Mouse (Mus musculus) neural tube, embryonic 14.5 days (tissue): ENCODE results near the gene Haghl. TPM values are rescaled to one million over a fixed set of nuclear protein-coding genes. Genes with fewer than 3 reads are reported as not detected.

ENCODE experiments used
- ATAC-seq: fragments of 200-750 bp; cut with Nextera tagmentation; 2 replicates; pipeline ENCODE4 v1.8.0; 2017; ENCODE audit warnings: low read depth, mild to moderate bottlenecking, moderate TSS enrichment, moderate library complexity
- H3K27ac ChIP-seq: fragments of 300-500 bp; sonication (generic); 2 replicates; pipeline ENCODE4 v1.5.1; 2014; ENCODE audit warnings: low read depth, mild to moderate bottlenecking, control low read depth, low read length, moderate library complexity, mixed read lengths
- H3K27me3 ChIP-seq: fragments of 300-500 bp; sonication (generic); 2 replicates; pipeline ENCODE4 v1.6.1; 2014; ENCODE audit warnings: low read length; ENCODE audit not compliant: control insufficient read depth, insufficient read depth
- H3K36me3 ChIP-seq: fragments of 300-500 bp; sonication (generic); 2 replicates; pipeline ENCODE4 v1.6.1; 2014; ENCODE audit warnings: low read length, mixed read lengths; ENCODE audit not compliant: control insufficient read depth, insufficient read depth
- H3K4me1 ChIP-seq: fragments of 300-500 bp; sonication (generic); 2 replicates; pipeline ENCODE4 v1.6.1; 2014; ENCODE audit warnings: low read length; ENCODE audit not compliant: control insufficient read depth, insufficient read depth
- H3K4me2 ChIP-seq: fragments of 300-500 bp; sonication (generic); 2 replicates; pipeline ENCODE4 v1.6.1; 2014; ENCODE audit warnings: mild to moderate bottlenecking, low read depth, low read length, control low read depth
- H3K4me3 ChIP-seq: fragments of 300-500 bp; sonication (generic); 2 replicates; pipeline ENCODE4 v1.5.1; 2014; ENCODE audit warnings: low read depth, low read length, control low read depth, mixed read lengths
- H3K9ac ChIP-seq: fragments of 300-500 bp; sonication (generic); replicated peaks from 2 replicates; pipeline ENCODE4 v1.6.1; 2014; ENCODE audit warnings: low read depth, mild to moderate bottlenecking, control low read depth, low read length, mixed read lengths
- H3K9me3 ChIP-seq: fragments of 300-500 bp; sonication (generic); 2 replicates; pipeline ENCODE4 v1.6.1; 2016; ENCODE audit warnings: low read length; ENCODE audit not compliant: control insufficient read depth
- WGBS: fragments of 180-500 bp; shearing (Covaris S2); extraction: QIAGEN DNeasy Blood & Tissue Kit; methylation state at CpG from one replicate; pipeline ENCODE4 v1.1.7; 2014; 5-methylcytosine and 5-hydroxymethylcytosine counted together
- polyA plus RNA-seq: library from polyadenylated mRNA; unstranded; fragments of >200 nt; fragmentation: Nextera tagmentation; extraction: Ambion mirVana; gene quantifications from 2 replicates; pipeline ENCODE4 v1.2.1, GENCODE M21; 2014

The Haghl gene
- 140 and 181 TPM in 2 replicates for polyA plus RNA-seq

- peaks cover 20% of the 10 kb centered on the region for H3K36me3 ChIP-seq
- WGBS = under 1% methylated on average over 23 of the region's 23 CpGs
These were observed at the start of gene Haghl for GRCm38 (mm10) chr17:25785281-25785745. TSS of gene Haghl (minus strand) at chr17:25785673.

GRCm38 (mm10) chr17:25834595-25835222 is 49.2 kb upstream of the Haghl start:
- Histone ChIP-seq H3K4me3 (peak overlapping the region; percentile 82; the same call in 1 of the 2 replicates), H3K27me3 (no peaks in the 10 kb centered on the region), H3K36me3 (peaks cover 20% of the 10 kb centered on the region), H3K9ac (peak overlapping the region; percentile 76), H3K4me2 (peak overlapping the region; percentile 90), H3K4me1 (peaks cover 64% of the 10 kb centered on the region), H3K9me3 (no peaks in the 10 kb centered on the region), H3K27ac (no peak overlapping the region)
- WGBS = 93% methylated on average over 12 of the region's 12 CpGs
- no peak for ATAC-seq

More at GRCm38 (mm10) chr17:25785281-25785745, at the start of gene Haghl:
- Histone ChIP-seq H3K9ac (peak within 1 kb of the TSS; percentile 78), H3K4me3 (peak within 1 kb of the TSS; percentile 77), H3K9me3 (no peaks in the 10 kb centered on the region), H3K4me2 (peak within 1 kb of the TSS; percentile 88), H3K27ac (peak within 1 kb of the TSS; percentile 85), H3K4me1 (peaks cover 14% of the 10 kb centered on the region), H3K27me3 (no peaks in the 10 kb centered on the region)
- ATAC-seq = peak; percentile 81

GRCm38 (mm10) chr17:25833961-25834594 is 48.6 kb upstream of the Haghl start:
- no peak for ATAC-seq
- 59% methylated on average over 6 of the region's 6 CpGs for WGBS

GRCm38 (mm10) chr17:25833291-25833663 is 47.8 kb upstream of the Haghl start, which contains the start of gene Stub1:
TSS of gene Stub1 (minus strand) at chr17:25833404.
- ATAC-seq = peak; percentile 57
- H3K27ac ChIP-seq = peak within 1 kb of the TSS; percentile 93
- H3K27me3 ChIP-seq = no peaks in the 10 kb centered on the region
- under 1% methylated on average over 24 of the region's 24 CpGs for WGBS
- H3K4me2 ChIP-seq = peak within 1 kb of the TSS; percentile 90
- H3K9me3 ChIP-seq = no peaks in the 10 kb centered on the region
- peaks cover 71% of the 10 kb centered on the region for H3K4me1 ChIP-seq
- H3K9ac ChIP-seq = peak within 1 kb of the TSS; percentile 76
- H3K4me3 ChIP-seq = peak within 1 kb of the TSS; percentile 82
- H3K36me3 ChIP-seq = peaks cover 16% of the 10 kb centered on the region

More at GRCm38 (mm10) chr17:25833961-25834594, 48.6 kb upstream of the Haghl start:
- Histone ChIP-seq H3K9me3 (no peaks in the 10 kb centered on the region), H3K27me3 (no peaks in the 10 kb centered on the region), H3K36me3 (peaks cover 16% of the 10 kb centered on the region), H3K4me3 (peak overlapping the region; percentile 82), H3K9ac (peak overlapping the region; percentile 76), H3K27ac (peak overlapping the region; percentile 93; the same call in 1 of the 2 replicates), H3K4me2 (peak overlapping the region; percentile 90), H3K4me1 (peaks cover 69% of the 10 kb centered on the region)

- peak overlapping the region; percentile 82 for H3K4me3 ChIP-seq
- H3K4me1 ChIP-seq = peaks cover 77% of the 10 kb centered on the region
- H3K27ac ChIP-seq = peak overlapping the region; percentile 93
- under 1% methylated on average over 67 of the region's 77 CpGs for WGBS
- peak overlapping the region; percentile 90 for H3K4me2 ChIP-seq
- H3K36me3 ChIP-seq = peaks cover 17% of the 10 kb centered on the region
- peak; percentile 90 for ATAC-seq
- no peaks in the 10 kb centered on the region for H3K27me3 ChIP-seq
- peak overlapping the region; percentile 76 for H3K9ac ChIP-seq
- H3K9me3 ChIP-seq = no peaks in the 10 kb centered on the region
These were observed 47.2 kb upstream of the Haghl start for GRCm38 (mm10) chr17:25832436-25833290.

GRCm38 (mm10) chr17:25831451-25832281 is 46.2 kb upstream of the Haghl start:
- H3K9me3 ChIP-seq = no peaks in the 10 kb centered on the region
- ATAC-seq = no peak
- peaks cover 20% of the 10 kb centered on the region for H3K36me3 ChIP-seq
- peak overlapping the region; percentile 82 for H3K4me3 ChIP-seq
- no peaks in the 10 kb centered on the region for H3K27me3 ChIP-seq
- H3K4me2 ChIP-seq = peak overlapping the region; percentile 90
- WGBS = 66% methylated on average over 21 of the region's 21 CpGs
- peak overlapping the region; percentile 76 for H3K9ac ChIP-seq
- peaks cover 71% of the 10 kb centered on the region for H3K4me1 ChIP-seq
- H3K27ac ChIP-seq = no peak overlapping the region

GRCm38 (mm10) chr17:25830806-25831431 is 45.4 kb upstream of the Haghl start:
- 89% methylated on average over 14 of the region's 14 CpGs for WGBS
- Histone ChIP-seq H3K9ac (no peak overlapping the region), H3K27me3 (no peaks in the 10 kb centered on the region), H3K27ac (no peak overlapping the region), H3K36me3 (peaks cover 20% of the 10 kb centered on the region), H3K9me3 (no peaks in the 10 kb centered on the region), H3K4me2 (peak overlapping the region; percentile 90; the same call in 1 of the 2 replicates), H3K4me1 (peaks cover 63% of the 10 kb centered on the region), H3K4me3 (no peak overlapping the region)
- no peak for ATAC-seq
